Mouse (Mus musculus): ENCODE results near the gene Clpx.

DNA sequence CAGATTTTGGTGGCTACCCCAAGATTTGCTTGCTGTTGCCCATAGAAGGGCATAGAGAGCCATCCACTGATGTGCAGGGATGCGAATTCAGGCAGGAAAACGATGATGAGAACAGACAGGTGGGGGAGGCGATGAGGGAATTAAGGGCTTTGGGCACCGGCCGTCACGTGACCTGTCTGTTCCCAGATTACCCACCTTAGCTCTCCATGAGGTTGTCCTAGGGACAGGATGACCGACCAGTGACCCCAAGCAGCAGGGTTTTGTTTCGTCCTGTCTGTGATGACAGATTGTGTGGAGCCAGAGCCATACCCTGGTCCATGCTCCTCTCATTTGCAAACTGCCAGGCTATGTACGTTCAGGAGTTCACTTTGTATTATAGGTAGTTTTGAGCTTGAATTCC is 69.6 kb downstream of the Clpx start:
- TF ChIP-seq POLR2A (IDR thresholded peaks at IDR 0.05; ENCODE audit: low read depth, low read length) (no peak), CTCF (conservative IDR thresholded peaks at IDR 0.05; ENCODE audit: insufficient read depth, insufficient read length, low read depth, low read length) (no peak)

Measured in kidney, adult 2 months (tissue).